Mouse (Mus musculus) kidney, adult 2 months (tissue): ENCODE measurements around the gene Prkch. TPM values are rescaled to one million over a fixed set of nuclear protein-coding genes. Genes with fewer than 3 reads are reported as not detected.
"Not testable (repeated sequence)": the region's sequence is repeated elsewhere in the genome, so short reads cannot be mapped to it uniquely, and the experiment has no call there.

Source experiments
- DNase-seq: peaks from one replicate; pipeline ENCODE4 v3.0.0; 2021
- H3K27ac ChIP-seq: fragments of 200-500 bp; 2 replicates; pipeline ENCODE4 v1.5.1; 2012; ENCODE audit warnings: low read depth, low read length, control low read depth, inconsistent platforms; ENCODE audit not compliant: insufficient read depth
- H3K27me3 ChIP-seq: fragments of 200-500 bp; replicated peaks from 2 replicates; pipeline ENCODE4 v1.6.1; 2012; ENCODE audit warnings: mild to moderate bottlenecking, moderate library complexity, low read length, inconsistent platforms; ENCODE audit not compliant: control insufficient read depth, insufficient read depth
- H3K36me3 ChIP-seq: fragments of 200-500 bp; 2 replicates; pipeline ENCODE4 v1.6.1; 2012; ENCODE audit warnings: mild to moderate bottlenecking, moderate library complexity, low read length, inconsistent platforms; ENCODE audit not compliant: control insufficient read depth, insufficient read depth
- H3K4me1 ChIP-seq: fragments of 200-500 bp; 2 replicates; pipeline ENCODE4 v1.6.1; 2011; ENCODE audit warnings: low read length; ENCODE audit not compliant: control insufficient read depth, insufficient read depth
- H3K4me3 ChIP-seq: fragments of 200-500 bp; 2 replicates; pipeline ENCODE4 v1.5.1; 2011; ENCODE audit warnings: mild to moderate bottlenecking, low read depth, low read length, control low read depth; ENCODE audit not compliant: insufficient read depth
- CTCF ChIP-seq: fragments of 200-500 bp; conservative IDR thresholded peaks from 2 replicates; pipeline ENCODE4 v1.5.1; 2011; ENCODE audit warnings: low read depth, mild to moderate bottlenecking, control low read depth, low read length, moderate library complexity, mixed read lengths; ENCODE audit not compliant: insufficient read depth, insufficient read length
- POLR2A ChIP-seq: fragments of 200-500 bp; IDR thresholded peaks from one replicate; pipeline ENCODE4 v1.6.1; 2011; ENCODE audit warnings: low read depth, low read length, control low read depth
- WGBS: fragments of 180-500 bp; shearing (Covaris S2); methylation state at CpG from one replicate; pipeline ENCODE4 v1.1.7; 2018; 5-methylcytosine and 5-hydroxymethylcytosine counted together
- polyA plus RNA-seq: library from polyadenylated mRNA; depleted of rRNA; stranded (reverse); fragments of >200 nt; gene quantifications from 2 replicates; pipeline ENCODE4 v1.2.3, GENCODE M21; 2012; rRNA removed

The Prkch gene
- 8.4 and 9.5 TPM in 2 replicates for polyA plus RNA-seq

- H3K27me3 ChIP-seq = peaks cover 2% of the 10 kb centered on the region; the same call in 1 of the 2 replicates
- under 1% methylated on average over 61 of the region's 61 CpGs for WGBS
- H3K4me3 ChIP-seq = peak within 1 kb of the TSS; percentile 58
- H3K36me3 ChIP-seq = no peaks in the 10 kb centered on the region
- peak; percentile 92 for DNase-seq
- peak within 1 kb of the TSS; percentile 68 for H3K27ac ChIP-seq
- TF ChIP-seq CTCF (no peak; the same call in 1 of the 2 replicates), POLR2A (no peak)
- no peaks in the 10 kb centered on the region for H3K4me1 ChIP-seq
These were observed at the start of gene Prkch for GRCm38 (mm10) chr12:73584610-73585240. TSS of gene Prkch (plus strand) at chr12:73584796.

- H3K27me3 ChIP-seq = no peaks in the 10 kb centered on the region
- 32% methylated on average over 17 of the region's 17 CpGs for WGBS
- H3K36me3 ChIP-seq = no peaks in the 10 kb centered on the region
- no peak overlapping the region for H3K27ac ChIP-seq
- H3K4me1 ChIP-seq = no peaks in the 10 kb centered on the region
- peak overlapping the region; percentile 45 for H3K4me3 ChIP-seq
- TF ChIP-seq POLR2A (no peak), CTCF (peak; percentile 58)
- peak; percentile 59 for DNase-seq
These were observed 47.0 kb upstream of the Prkch start for GRCm38 (mm10) chr12:73537499-73538138.

- H3K4me1 ChIP-seq, H3K27me3 ChIP-seq, H3K27ac ChIP-seq, DNase-seq, H3K36me3 ChIP-seq: not testable (repeated sequence)
- peak overlapping the region; percentile 45 for H3K4me3 ChIP-seq
- WGBS = 43% methylated on average over 3 of the region's 3 CpGs
These were observed 46.5 kb upstream of the Prkch start for GRCm38 (mm10) chr12:73538139-73538508.

- H3K27ac ChIP-seq = no peak overlapping the region
- H3K36me3 ChIP-seq = no peaks in the 10 kb centered on the region
- no peak for DNase-seq
- H3K4me3 ChIP-seq = no peak overlapping the region
- no peaks in the 10 kb centered on the region for H3K27me3 ChIP-seq
- no peaks in the 10 kb centered on the region for H3K4me1 ChIP-seq
- WGBS = 45% methylated on average over 2 of the region's 2 CpGs
- TF ChIP-seq POLR2A (no peak), CTCF (no peak)
These were observed 45.4 kb upstream of the Prkch start for GRCm38 (mm10) chr12:73539151-73539550.

GRCm38 (mm10) chr12:73540402-73540801 lies 44.2 kb upstream of the Prkch start:
- Histone ChIP-seq H3K27me3 (no peaks in the 10 kb centered on the region), H3K27ac (no peak overlapping the region), H3K4me3 (no peak overlapping the region), H3K4me1 (no peaks in the 10 kb centered on the region), H3K36me3 (no peaks in the 10 kb centered on the region)
- 89% methylated on average over 2 of the region's 2 CpGs for WGBS
- DNase-seq = no peak
- no peak for TF ChIP-seq POLR2A
- TF ChIP-seq CTCF = no peak

GRCm38 (mm10) chr12:73543191-73543590 lies 41.4 kb upstream of the Prkch start:
- Histone ChIP-seq H3K4me1 (no peaks in the 10 kb centered on the region), H3K27me3 (no peaks in the 10 kb centered on the region), H3K36me3 (no peaks in the 10 kb centered on the region), H3K4me3 (no peak overlapping the region), H3K27ac (no peak overlapping the region)
- DNase-seq = no peak
- TF ChIP-seq CTCF (no peak), POLR2A (no peak)
- WGBS = 92% methylated on average over 5 of the region's 5 CpGs

- H3K36me3 ChIP-seq = no peaks in the 10 kb centered on the region
- H3K4me3 ChIP-seq = peak overlapping the region; percentile 60
- H3K27me3 ChIP-seq = no peaks in the 10 kb centered on the region
- TF ChIP-seq POLR2A (no peak), CTCF (no peak)
- 24% methylated on average over 48 of the region's 48 CpGs for WGBS
- H3K4me1 ChIP-seq = no peaks in the 10 kb centered on the region
- no peak for DNase-seq
- peak overlapping the region; percentile 68 for H3K27ac ChIP-seq
These were observed 39.6 kb upstream of the Prkch start for GRCm38 (mm10) chr12:73544736-73545671.
